Mouse (Mus musculus) left cerebral cortex, adult 8-10 months (tissue): Measurements from ENCODE around the gene Myo1d. TPM values are rescaled to one million over a fixed set of nuclear protein-coding genes. Genes with fewer than 3 reads are reported as not detected.
A peak's percentile ranks its signal among the peaks of the same experiment; 100 is the strongest.

Experiments
- DNase-seq, 2 experiments: peaks; one replicate each; pipeline ENCODE4 v3.0.0; 2022; ENCODE audit warnings: low spot score in 2 of 2
- total RNA-seq, 4 experiments: library from RNA; stranded (reverse); gene quantifications; 2 replicates each; pipeline ENCODE4 v1.2.4; 2022

Gene Myo1d
- total RNA-seq, 4 experiments from 2014 or later: 9.5 to 10.8 (median 10.7) TPM

DNA sequence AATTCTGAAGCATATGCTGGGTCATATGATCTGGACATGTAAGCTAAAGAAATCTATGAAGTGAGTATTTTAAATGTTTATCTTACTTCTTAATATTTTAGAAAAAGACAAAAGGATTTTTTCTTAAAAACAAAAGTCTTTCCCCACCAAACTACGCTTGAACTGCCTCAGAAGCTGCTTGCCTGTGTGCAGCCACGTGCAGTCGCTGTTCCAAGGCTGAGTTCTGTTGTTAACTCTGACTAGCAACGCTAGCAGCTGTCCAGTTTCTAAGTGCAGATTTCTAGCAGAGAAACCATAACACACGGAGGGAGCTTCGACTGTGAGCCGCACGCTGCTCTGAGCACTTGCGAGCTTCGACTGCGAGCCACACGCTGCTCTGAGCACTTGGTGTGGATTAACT, 55.1 kb downstream of the Myo1d start:
- no peak for DNase-seq

DNA sequence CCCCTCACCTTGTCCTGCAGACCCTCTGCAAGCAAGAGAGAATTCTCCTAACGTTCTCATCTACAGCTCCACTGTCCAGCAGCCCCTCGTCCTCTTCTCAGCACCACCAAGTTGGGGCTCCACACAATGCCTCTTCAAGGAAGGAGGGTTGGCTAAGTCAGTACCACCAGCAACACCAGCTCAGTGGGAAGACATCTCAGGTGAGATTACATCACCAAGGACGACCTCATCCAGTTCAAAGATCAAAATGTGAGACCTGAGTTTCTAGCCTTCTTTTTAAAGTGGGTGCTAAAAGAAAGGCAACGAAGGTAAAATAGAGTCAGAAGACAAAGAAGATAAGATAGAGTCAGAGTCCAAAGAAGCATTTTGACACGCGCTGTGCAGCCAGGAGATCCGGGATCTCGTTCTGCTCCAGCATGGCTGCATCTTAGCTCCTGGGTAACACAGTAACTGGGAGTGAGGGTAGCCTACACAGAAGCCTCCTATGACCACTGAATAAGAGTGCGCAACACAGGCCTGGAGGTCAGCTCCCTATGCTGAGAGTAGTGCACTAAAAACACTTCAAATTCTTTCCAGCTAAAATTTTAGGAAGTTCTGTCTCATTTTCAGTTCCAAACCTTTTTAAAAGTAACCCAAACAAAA, 56.3 kb downstream of the Myo1d start:
- no peak for DNase-seq

DNA sequence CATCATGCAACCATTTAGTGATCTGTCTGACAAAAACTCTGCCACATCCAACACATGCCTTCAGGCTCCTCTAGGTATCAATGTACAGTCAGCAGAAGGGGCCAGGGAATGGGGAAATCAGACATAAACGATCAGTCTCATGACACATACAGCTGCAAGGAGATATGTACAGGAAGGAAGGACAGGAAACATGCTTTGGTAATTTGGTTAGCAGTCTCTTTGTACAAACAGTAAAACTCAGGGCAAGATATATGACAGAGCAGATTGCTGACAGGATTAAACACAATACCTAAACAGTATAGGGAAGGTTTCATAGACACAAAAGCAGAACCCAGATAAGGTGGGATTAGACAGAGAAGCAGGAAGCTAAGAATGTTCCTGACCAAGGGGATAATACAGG, 60.8 kb downstream of the Myo1d start:
- DNase-seq: no peak

DNA sequence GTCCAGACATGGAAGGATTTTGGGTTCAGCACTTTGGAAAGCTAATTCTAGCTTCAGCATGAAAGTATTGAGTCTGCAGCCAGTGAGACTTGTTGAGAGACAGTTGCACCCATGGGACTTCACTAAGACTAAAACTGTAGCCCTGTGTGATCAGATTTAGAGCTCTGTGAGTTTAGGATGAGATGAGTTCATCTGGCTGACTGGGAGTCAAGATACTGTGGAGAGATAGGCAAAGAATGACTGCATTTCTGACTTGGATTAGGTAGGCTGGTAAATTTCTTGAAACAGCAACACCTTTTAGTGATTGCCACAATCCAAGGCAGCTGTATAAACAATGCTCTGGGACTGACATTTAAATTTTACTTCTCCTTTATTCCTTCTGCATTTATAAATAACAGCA, 61.8 kb downstream of the Myo1d start:
- DNase-seq: no peak

DNA sequence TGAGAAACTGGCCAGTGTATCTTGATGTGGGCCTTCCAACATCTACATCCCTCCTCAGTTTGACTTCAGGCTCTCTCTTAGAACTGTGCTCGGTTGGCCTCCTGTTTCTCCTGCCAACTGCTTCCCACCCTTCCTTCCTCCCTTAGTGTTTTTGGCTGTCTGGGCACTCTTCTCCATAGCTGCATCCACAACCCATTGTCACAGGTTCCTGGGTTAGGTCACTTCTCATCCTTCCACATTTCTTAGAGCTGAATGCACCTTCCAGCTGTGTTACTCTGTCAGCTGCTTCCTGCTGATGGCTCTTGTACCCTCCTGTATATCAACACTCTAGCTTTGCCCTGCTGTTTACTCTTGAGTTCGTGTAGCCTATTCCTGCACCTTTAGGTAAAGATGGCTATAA, 64.7 kb downstream of the Myo1d start:
- no peak for DNase-seq

DNA sequence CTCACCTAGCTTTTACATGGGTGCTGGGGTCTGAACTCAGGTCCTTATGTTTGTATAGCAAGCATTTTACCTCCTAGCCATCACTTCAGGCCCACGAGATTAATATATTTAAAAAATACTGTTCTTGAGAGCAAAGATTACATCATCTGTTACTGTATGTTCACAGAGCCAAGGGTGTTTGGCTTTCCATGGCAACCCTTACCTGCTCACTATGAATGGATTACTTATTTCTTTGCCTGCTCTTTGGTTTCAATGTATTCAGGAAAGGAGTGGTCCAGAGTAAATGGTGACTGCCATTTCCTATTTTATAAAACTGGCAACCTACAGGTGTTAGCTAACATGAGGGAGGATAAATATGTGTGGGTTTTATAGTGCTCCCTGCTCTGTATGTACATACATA, 66.1 kb downstream of the Myo1d start:
- DNase-seq: no peak

DNA sequence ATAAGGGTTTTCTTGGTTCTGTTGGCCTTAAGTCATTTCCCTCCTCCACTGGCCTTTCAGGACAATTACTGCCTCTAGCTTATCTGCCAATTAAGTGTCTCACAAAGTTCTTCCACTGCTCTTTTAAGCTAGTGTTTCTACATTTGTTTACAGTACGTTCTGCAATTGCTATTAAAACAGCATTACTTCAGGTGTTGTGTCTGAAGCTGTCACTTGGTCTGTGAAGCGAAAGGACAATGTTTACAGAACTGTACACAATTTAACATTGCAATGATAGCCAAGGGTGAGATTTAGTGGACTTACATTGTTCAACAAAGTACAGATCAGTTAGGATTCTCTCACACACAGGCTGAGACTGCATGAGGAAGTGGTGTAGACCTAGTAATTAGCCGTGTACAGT, 67.6 kb downstream of the Myo1d start:
- DNase-seq: no peak

DNA sequence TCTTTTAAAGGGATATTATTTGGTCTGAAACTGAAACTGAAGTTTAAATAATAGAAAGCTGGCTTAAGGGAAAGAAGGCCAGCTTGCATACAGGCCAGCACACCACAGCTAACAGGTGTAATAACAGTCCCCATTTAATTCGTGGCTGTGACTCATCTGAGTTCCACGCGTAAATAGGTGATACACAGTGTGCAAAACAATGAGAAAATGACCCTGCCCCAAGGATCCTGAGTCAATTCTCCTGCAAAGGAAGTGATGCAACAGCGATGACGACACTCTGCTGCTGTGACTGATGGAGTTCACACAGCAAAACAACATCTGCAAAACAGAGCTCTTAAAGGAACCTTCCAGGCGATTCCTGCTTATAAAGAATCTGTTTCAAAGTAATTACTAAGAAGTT, 68.5 kb downstream of the Myo1d start:
- DNase-seq: no peak

DNA sequence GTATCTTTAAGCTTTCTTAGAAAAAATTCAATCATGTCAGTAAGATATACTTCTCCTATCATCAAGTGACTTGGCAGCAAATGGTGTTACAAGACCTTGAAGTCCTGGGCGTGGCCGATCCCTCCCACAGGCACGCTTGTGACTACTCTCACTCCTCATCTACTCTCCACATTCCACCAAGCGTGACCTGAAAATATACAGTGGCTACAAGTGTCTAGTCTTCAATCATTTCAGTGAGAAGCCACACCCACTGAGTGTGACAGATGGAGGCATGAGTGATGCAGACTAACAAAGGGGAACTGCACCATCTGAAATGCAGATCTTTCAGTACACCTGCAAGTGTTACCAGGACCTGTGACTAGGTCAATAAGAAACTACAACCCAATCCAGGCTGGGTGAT, 79.2 kb downstream of the Myo1d start:
- DNase-seq: no peak

DNA sequence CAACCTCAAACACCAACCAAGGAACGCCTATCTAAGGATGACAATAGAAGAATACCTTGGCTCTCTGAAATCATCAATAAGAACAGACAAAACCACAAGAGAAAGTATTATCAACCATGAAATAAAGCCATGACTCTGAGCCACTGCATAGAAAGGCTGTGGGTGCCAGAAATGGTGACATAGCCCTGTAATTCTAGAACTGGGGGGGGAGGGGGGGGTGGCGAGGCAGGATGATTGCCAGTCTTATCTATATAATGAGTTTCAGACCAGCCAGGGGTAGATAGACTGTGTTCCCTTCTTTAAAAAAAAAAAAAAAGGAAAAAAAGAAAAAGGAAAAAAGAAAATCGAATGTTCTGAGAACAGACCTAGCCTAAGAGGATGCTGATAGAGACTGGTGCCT, 81.1 kb downstream of the Myo1d start:
- DNase-seq: no peak

DNA sequence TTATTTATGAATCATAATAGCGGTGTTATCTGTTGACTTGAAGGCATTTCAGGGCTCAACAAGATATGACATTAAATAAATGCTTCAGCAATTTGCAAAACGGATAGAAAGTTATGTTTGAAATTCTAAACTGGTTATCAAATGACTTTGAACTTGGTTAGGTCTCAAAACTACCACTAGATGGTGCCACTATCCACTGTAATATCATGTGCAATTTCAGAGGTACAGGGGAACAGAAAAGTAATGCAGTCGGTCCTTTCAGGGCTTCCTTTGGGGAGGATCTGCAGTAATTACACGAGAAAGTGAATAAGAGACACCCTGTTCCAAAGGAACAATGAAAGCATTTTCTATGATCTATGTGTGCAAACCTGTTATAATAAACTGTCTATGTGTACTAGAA, 83.5 kb downstream of the Myo1d start:
- no peak for DNase-seq

DNA sequence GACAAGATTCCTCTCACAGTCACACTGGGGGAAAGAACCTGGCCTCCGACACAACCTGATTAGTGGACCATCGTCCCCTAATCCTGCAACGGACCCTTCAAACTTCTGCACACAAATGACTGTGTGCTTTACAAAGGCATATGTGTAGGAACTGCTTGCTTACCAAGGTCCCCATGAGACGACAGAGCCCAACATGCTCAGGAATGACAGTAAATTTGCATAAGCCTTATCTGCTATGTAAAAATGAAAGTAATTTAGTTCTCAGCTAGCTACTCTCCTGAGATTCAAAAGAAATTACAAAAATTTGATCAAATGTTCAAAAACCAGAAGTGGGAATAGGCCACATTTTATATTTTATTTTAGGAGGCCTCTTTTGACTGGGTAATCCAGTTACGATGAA, 95.2 kb downstream of the Myo1d start:
- DNase-seq: no peak

DNA sequence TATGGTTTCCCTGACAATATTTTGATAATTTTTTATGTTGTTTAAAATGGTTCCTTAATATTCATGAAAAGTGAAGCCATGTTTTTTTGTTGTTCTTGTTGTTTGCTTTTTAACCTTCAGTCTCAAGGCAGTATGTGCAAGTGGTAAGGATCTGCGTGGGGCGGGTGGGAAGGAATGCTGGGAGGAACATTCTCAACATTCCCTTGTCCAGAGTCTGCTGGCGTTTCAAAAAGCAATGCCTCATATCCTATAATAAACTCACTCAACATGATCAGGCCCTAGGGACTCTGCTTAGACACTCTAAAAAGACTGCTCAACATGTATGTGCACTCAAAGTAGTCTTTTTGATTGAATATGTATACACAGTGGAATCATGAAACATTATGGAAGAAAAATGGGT, 97.1 kb downstream of the Myo1d start:
- DNase-seq: no peak

DNA sequence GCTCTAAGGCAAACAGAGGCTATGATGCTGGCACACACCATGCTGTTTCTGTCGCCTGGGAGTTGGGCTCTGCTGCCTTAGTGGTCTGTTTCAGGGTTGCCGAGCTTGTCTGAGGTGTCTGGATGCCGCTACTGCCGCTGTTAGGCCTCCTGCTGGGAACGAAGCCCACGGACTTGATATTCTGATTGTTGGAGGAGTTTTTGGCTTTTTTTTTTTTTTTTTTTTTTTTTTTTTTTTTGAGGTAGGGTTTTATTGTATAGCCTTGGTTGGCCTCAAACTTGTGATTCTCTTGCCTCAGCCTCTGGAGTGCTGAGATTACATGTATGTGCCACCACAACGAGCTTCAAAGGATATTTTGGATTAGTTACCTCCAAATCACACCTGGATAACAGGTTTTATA, 106.8 kb downstream of the Myo1d start:
- DNase-seq: no peak

DNA sequence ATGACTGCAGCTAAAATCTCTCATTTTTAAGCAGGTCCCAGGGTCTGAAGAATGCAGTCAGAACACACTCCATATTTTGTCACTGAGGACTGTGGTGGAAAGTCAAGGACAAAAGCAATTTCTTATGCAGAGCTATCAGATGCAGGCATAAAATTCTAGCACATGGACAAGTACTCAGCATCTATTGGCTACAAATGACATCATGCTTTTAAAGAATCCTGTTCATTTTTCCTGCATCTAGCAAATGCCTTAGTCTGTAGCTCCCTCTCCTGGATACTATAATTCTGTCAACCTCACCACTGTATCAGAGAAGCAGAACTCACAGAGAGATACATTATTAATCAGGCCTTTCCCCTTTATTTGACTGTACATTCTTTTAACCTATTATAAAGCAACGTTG, 109.4 kb downstream of the Myo1d start:
- DNase-seq: peak in 1 of 2 experiments; percentile 51

DNA sequence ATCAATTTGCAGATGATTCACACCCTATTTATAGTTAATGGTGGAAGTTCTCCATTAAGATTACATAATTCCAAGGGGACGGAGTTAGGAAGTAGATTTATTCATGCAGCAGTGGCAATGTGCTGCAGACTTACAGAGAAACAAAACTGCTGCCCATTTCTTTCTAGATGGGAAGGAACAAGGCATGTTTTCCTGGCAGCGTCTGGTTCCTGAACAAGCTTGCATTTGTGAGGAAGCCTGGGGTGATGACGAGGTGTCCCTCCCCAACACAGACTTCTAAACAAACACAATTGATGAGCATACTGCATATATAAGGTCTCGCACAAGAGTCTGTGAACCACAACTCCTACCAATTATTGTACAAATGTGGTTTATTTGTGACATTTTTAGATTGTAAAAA, 109.9 kb downstream of the Myo1d start:
- DNase-seq: peak in 1 of 2 experiments; percentile 27

DNA sequence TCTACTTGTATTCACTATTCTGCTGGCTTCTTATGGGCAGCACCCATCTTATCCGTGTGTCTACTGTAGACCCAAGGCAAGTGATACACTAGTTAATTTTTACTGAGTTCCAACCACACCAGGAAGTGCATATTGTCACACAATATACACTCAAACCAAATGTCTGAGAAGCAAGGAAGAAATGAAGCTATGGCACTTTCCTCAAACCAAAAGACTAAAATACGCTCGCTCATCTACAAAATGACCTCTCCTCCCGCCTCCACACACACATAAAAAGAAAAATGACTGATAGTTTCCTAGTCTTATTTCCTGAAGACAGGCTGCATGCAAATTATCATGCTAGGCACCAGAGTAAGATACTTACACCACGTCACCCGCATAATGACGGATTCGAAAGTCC, 113.6 kb downstream of the Myo1d start:
- DNase-seq: no peak

DNA sequence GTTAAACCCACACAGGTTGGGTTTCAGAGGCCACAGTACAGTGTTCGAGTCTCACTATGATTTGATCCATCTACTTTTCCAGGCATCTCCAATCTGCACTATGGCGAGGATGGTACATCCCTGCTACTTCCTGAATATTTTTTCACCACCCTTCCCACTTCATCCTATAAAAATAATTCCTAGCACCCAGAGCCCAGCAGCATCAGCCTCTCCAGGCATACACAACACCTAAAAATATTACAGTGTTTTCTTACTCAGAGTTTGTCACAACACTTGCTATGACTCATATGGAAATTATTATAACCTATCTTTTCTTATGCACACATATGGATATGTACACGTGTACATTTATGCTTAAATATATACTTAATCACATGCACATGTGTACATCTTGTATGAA, 115.6 kb downstream of the Myo1d start:
- DNase-seq: peak in 1 of 2 experiments; percentile 33

DNA sequence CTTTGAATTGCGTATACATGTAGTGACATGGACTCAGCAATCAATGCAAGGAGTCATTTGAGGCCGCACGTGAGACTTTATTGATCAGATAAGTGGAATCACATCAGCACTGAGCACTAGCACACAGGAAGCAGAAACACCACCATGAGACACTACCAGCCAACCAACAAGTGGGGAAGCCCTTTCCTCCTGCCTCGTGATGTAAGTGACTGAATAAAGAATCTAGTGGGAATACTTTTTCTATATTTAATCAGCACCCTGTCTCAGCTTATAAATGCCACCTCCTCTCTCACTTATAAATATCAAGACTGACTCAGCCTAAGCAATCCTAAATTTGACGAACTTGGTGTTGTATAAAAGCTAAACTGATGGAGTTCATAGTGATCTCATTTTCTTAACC, 134.7 kb downstream of the Myo1d start:
- peak in 1 of 2 experiments; percentile 66 for DNase-seq

DNA sequence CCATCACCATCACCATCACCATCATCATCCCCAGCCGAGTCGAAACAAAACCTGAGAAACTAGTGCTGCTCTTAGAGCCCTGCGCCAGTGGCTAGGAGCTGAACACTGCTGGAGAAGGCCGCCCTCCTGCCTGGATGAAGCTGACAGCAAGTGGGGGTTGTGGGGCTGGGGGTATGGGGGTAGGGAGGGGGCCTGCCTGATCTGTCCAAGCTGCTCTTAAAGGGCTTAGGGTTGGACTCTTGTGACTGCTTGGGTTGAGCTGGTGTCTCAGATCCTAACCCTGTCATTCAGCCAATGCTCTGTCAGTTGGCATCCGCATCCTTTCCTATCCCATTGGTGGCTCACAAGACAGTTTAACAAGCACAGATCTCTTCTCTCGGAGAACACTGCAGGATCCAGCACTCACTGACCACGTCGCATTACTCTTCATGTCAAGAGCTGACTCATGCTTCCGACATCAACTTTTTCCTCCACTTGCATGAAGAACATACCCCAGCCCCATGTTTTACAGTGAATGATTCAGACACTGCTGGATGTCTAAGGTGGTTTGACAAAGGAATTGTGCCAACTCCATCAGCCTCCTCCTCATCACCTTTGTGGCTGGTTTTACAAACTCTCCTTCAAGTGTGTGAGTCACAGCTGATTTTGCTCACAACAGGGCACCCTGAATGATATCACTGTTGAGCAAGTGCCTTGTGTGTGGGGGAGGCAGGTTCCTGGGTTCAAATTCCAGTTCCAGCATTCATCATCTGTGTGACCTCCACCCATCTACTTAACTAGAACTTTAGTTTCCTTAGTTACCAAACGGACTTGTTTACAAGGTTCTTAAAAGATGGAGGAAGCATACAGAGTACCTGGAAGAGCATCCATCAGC, 150.6 kb downstream of the Myo1d start:
- no peak for DNase-seq

DNA sequence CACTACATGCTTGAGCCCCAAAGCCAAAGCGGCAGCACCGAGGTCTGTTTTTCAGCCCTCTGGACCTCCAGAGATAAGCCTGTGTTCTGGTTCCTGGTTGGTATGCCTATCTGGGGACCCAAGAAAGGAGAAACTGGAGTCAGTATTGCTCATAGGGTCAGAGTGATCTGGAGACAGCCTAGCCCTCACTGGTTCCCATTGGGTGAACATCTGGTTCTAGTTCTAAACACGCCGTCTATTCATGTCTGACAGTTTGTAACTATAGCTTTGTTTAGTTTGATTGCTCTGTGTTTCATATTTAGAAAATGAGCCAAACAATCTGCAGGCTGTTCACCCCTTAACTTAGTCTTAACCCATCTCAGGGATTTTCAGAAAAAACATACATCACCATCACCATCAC, 151.2 kb downstream of the Myo1d start:
- DNase-seq: no peak

DNA sequence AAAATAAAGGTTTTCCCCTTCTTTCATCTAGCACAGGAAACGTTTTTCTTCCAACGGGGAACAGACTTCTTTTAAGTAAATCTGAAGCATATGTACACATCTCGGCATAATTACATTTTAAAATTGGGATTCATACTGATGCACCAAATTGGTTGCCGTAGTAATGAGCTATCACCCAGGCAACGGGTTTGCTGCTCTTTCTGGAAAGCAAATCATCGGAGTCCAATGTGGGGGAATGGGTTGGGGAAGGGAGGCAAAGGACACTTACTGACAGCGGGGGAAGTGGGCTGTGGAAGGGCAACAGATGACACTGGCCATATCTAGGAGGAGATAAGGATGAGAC, 156.8 kb downstream of the Myo1d start:
- peak in 1 of 2 experiments; percentile 69 for DNase-seq
